Mouse (Mus musculus) MEL (cell line): ENCODE measurements around the gene Med24. TPM values are rescaled to one million over a fixed set of nuclear protein-coding genes. Genes with fewer than 3 reads are reported as not detected.

ENCODE experiments used
- DNase-seq: peaks from one replicate; pipeline ENCODE4 v3.0.0; 2011; ENCODE audit warnings: low read depth, low spot score
- H3K27ac ChIP-seq: 2 replicates; pipeline ENCODE4 v1.5.1; 2012; ENCODE audit warnings: low read depth, mild to moderate bottlenecking, control low read depth, low read length, moderate library complexity; ENCODE audit not compliant: control insufficient read depth
- H3K27me3 ChIP-seq, 2 experiments: fragments of 150-350 bp in 1 of 2; sonication (generic) in 1 of 2; 2 replicates each; pipeline ENCODE4 v1.6.1; 2012; ENCODE audit warnings: low read length in 2 of 2, mild to moderate bottlenecking in 2 of 2, improper control_type of control experiment in 1 of 2, moderate library complexity in 1 of 2; ENCODE audit not compliant: insufficient read depth in 2 of 2, control insufficient read depth in 1 of 2
- H3K36me3 ChIP-seq, 2 experiments: 2 replicates each; pipeline ENCODE4 v1.6.1; 2012 to 2014; ENCODE audit warnings: low read length in 2 of 2, improper control_type of control experiment in 1 of 2, inconsistent platforms in 1 of 2, mild to moderate bottlenecking in 1 of 2; ENCODE audit not compliant: insufficient read depth in 2 of 2, control insufficient read depth in 1 of 2
- H3K4me1 ChIP-seq, 2 experiments: fragments of 150-350 bp in 1 of 2; sonication (generic) in 1 of 2; 2 replicates each; pipeline ENCODE4 v1.6.1; 2012; ENCODE audit warnings: low read length in 2 of 2, improper control_type of control experiment in 1 of 2, mild to moderate bottlenecking in 1 of 2; ENCODE audit not compliant: insufficient read depth in 2 of 2, control insufficient read depth in 1 of 2
- H3K4me3 ChIP-seq, 2 experiments: fragments of 150-350 bp in 1 of 2; sonication (generic) in 1 of 2; 2 replicates each; pipeline ENCODE4 v1.5.1; 2012; ENCODE audit warnings: low read depth in 2 of 2, low read length in 2 of 2, mild to moderate bottlenecking in 2 of 2, moderate library complexity in 2 of 2, control low read depth in 1 of 2, improper control_type of control experiment in 1 of 2; ENCODE audit not compliant: control insufficient read depth in 1 of 2, insufficient read depth in 1 of 2
- H3K79me2 ChIP-seq: 2 replicates; pipeline ENCODE4 v1.6.1; 2012; ENCODE audit warnings: mild to moderate bottlenecking, low read length, moderate library complexity; ENCODE audit not compliant: control insufficient read depth, poor library complexity, insufficient read depth
- H3K9ac ChIP-seq: 2 replicates; pipeline ENCODE4 v1.6.1; 2012; ENCODE audit warnings: low read depth, mild to moderate bottlenecking, control low read depth, low read length, moderate library complexity; ENCODE audit not compliant: control insufficient read depth, poor library complexity, severe bottlenecking
- H3K9me3 ChIP-seq: fragments of 150-350 bp; sonication (generic); replicated peaks from 2 replicates; pipeline ENCODE4 v1.6.1; 2012; ENCODE audit warnings: mild to moderate bottlenecking, low read length, improper control_type of control experiment, moderate library complexity; ENCODE audit not compliant: insufficient read depth
- BHLHE40 ChIP-seq: IDR thresholded peaks from 2 replicates; pipeline ENCODE4 v1.6.1; 2012; ENCODE audit warnings: low read depth, mild to moderate bottlenecking, inconsistent platforms, low read length, improper control_type of control experiment, borderline replicate concordance
- CHD2 ChIP-seq: IDR thresholded peaks from 2 replicates; pipeline ENCODE4 v1.6.1; 2011; ENCODE audit warnings: low read length, improper control_type of control experiment
- CTCF ChIP-seq, 3 experiments: IDR thresholded peaks in 2 of 3; conservative IDR thresholded peaks in 1 of 3; 2 replicates each; pipeline ENCODE4 v1.5.1; 2011 to 2012; ENCODE audit warnings: low read length in 3 of 3, low read depth in 2 of 3, mild to moderate bottlenecking in 2 of 3, improper control_type of control experiment in 1 of 3, inconsistent platforms in 1 of 3, mixed read lengths in 1 of 3, moderate library complexity in 1 of 3; ENCODE audit not compliant: control insufficient read depth in 1 of 3, insufficient read depth in 1 of 3, poor library complexity in 1 of 3, severe bottlenecking in 1 of 3
- E2F4 ChIP-seq: IDR thresholded peaks from 2 replicates; pipeline ENCODE4 v1.6.1; 2011; ENCODE audit warnings: low read depth, low read length, improper control_type of control experiment, borderline replicate concordance
- ELF1 ChIP-seq: IDR thresholded peaks from 2 replicates; pipeline ENCODE4 v1.6.1; 2014; ENCODE audit warnings: low read depth, mild to moderate bottlenecking, inconsistent platforms, low read length, improper control_type of control experiment, moderate library complexity
- GABPA ChIP-seq: IDR thresholded peaks from 2 replicates; pipeline ENCODE4 v1.6.1; 2012; ENCODE audit warnings: low read depth, mild to moderate bottlenecking, inconsistent platforms, low read length, improper control_type of control experiment, moderate library complexity
- GATA1 ChIP-seq: IDR thresholded peaks from 2 replicates; pipeline ENCODE4 v1.6.1; 2011; ENCODE audit warnings: low read depth, low read length, improper control_type of control experiment
- KAT2A ChIP-seq: conservative IDR thresholded peaks from 2 replicates; pipeline ENCODE4 v1.6.1; 2012; ENCODE audit warnings: low read depth, low read length, improper control_type of control experiment, inconsistent platforms
- MAFK ChIP-seq: IDR thresholded peaks from 2 replicates; pipeline ENCODE4 v1.6.1; 2011; ENCODE audit warnings: low read depth, mild to moderate bottlenecking, low read length, improper control_type of control experiment, borderline replicate concordance
- MAZ ChIP-seq: IDR thresholded peaks from 2 replicates; pipeline ENCODE4 v1.6.1; 2012; ENCODE audit warnings: low read depth, mild to moderate bottlenecking, inconsistent platforms, low read length, improper control_type of control experiment
- MEF2A ChIP-seq: IDR thresholded peaks from 2 replicates; pipeline ENCODE4 v1.6.1; 2014; ENCODE audit warnings: low read depth, mild to moderate bottlenecking, inconsistent platforms, low read length, improper control_type of control experiment; ENCODE audit not compliant: poor library complexity, insufficient replicate concordance, severe bottlenecking; ENCODE audit errors: extremely low read depth
- MXI1 ChIP-seq: IDR thresholded peaks from 2 replicates; pipeline ENCODE4 v1.6.1; 2011; ENCODE audit warnings: mild to moderate bottlenecking, low read depth, low read length, improper control_type of control experiment
- POLR2A ChIP-seq, 2 experiments: IDR thresholded peaks; 2 replicates each; pipeline ENCODE4 v1.6.1; 2011 to 2012; ENCODE audit warnings: low read length in 2 of 2, mild to moderate bottlenecking in 2 of 2, control low read depth in 1 of 2, improper control_type of control experiment in 1 of 2, low read depth in 1 of 2, moderate library complexity in 1 of 2; ENCODE audit not compliant: control insufficient read depth in 1 of 2, insufficient read depth in 1 of 2, poor library complexity in 1 of 2
- POLR2AphosphoS2 ChIP-seq: IDR thresholded peaks from 2 replicates; pipeline ENCODE4 v1.6.1; 2011; ENCODE audit warnings: low read length, improper control_type of control experiment
- POLR2AphosphoS5 ChIP-seq: IDR thresholded peaks from 2 replicates; pipeline ENCODE4 v1.6.1; 2012; ENCODE audit warnings: low read depth, borderline replicate concordance, mild to moderate bottlenecking, inconsistent platforms, low read length, moderate library complexity, mixed read lengths
- SMC3 ChIP-seq: IDR thresholded peaks from 2 replicates; pipeline ENCODE4 v1.6.1; 2011; ENCODE audit warnings: low read depth, low read length, improper control_type of control experiment
- TAL1 ChIP-seq: IDR thresholded peaks from 2 replicates; pipeline ENCODE4 v1.6.1; 2012; ENCODE audit warnings: mild to moderate bottlenecking, inconsistent platforms, low read length, moderate library complexity, mixed read lengths
- TCF12 ChIP-seq: IDR thresholded peaks from 2 replicates; pipeline ENCODE4 v1.6.1; 2014; ENCODE audit warnings: low read depth, mild to moderate bottlenecking, inconsistent platforms, low read length, improper control_type of control experiment, moderate library complexity
- UBTF ChIP-seq: IDR thresholded peaks from 2 replicates; pipeline ENCODE4 v1.6.1; 2012; ENCODE audit warnings: low read depth, mild to moderate bottlenecking, inconsistent platforms, low read length, improper control_type of control experiment, moderate library complexity, borderline replicate concordance; ENCODE audit not compliant: insufficient read depth
- USF1 ChIP-seq: IDR thresholded peaks from 2 replicates; pipeline ENCODE4 v1.6.1; 2014; ENCODE audit warnings: low read depth, mild to moderate bottlenecking, inconsistent platforms, low read length, improper control_type of control experiment, moderate library complexity
- ZMIZ1 ChIP-seq: IDR thresholded peaks from 2 replicates; pipeline ENCODE4 v1.6.1; 2012; ENCODE audit warnings: low read depth, mild to moderate bottlenecking, inconsistent platforms, low read length, improper control_type of control experiment, moderate library complexity
- polyA plus RNA-seq, 2 experiments: library from polyadenylated mRNA; stranded (reverse) in 1 of 2; unstranded in 1 of 2; fragments of >175 nt in 1 of 2; fragments of >200 nt in 1 of 2; gene quantifications; 2 replicates each; pipeline versions ENCODE4 v1.2.1 to v1.2.4; 2012; ENCODE audit warnings: low replicate concordance in 2 of 2, low read depth in 1 of 2; ENCODE audit not compliant: insufficient read length in 2 of 2, insufficient read depth in 1 of 2, missing spikeins in 1 of 2
- total RNA-seq: library from RNA; depleted of rRNA; stranded (reverse); fragments of 300-350 nt; gene quantifications from 2 replicates; pipeline ENCODE4 v1.2.3, GENCODE M21; 2012

Med24 gene
- total and polyA plus RNA-seq, 3 experiments: 37.5 to 89.8 TPM; not detected in 1

GRCm38 (mm10) chr11:98693746-98694145 is 35.5 kb downstream of the Med24 start:
- H3K4me3 ChIP-seq: no peak overlapping the region
- no peaks in the 10 kb centered on the region for H3K79me2 ChIP-seq
- H3K27me3 ChIP-seq: no peaks in the 10 kb centered on the region
- H3K27ac ChIP-seq: no peak overlapping the region
- H3K4me1 ChIP-seq: no peaks in the 10 kb centered on the region
- no peaks in the 10 kb centered on the region for H3K9me3 ChIP-seq
- TF ChIP-seq MAFK (no peak), MAZ (no peak), ELF1 (no peak), POLR2A (IDR thresholded peaks at IDR 0.05; ENCODE audit: control insufficient read depth in 1 of 2, insufficient read depth in 1 of 2, low read depth in 1 of 2, low read length in 2 of 2, poor library complexity in 1 of 2) (no peak; a peak in 1 of 4 replicates), USF1 (no peak), KAT2A (no peak), ZMIZ1 (no peak), MEF2A (no peak), BHLHE40 (no peak), E2F4 (no peak), CHD2 (no peak), UBTF (no peak), TCF12 (no peak), POLR2AphosphoS5 (no peak), TAL1 (no peak), POLR2AphosphoS2 (no peak), SMC3 (no peak)
- peaks cover 0 to 26% of the 10 kb centered on the region in 2 experiments; a peak in 2 of 4 replicates for H3K36me3 ChIP-seq
- no peak overlapping the region for H3K9ac ChIP-seq
- DNase-seq: no peak

- no peaks in the 10 kb centered on the region for H3K27me3 ChIP-seq
- no peaks in the 10 kb centered on the region for H3K79me2 ChIP-seq
- H3K27ac ChIP-seq: no peak overlapping the region
- no peak overlapping the region for H3K4me3 ChIP-seq
- TF ChIP-seq GATA1: no peak
- no peak for TF ChIP-seq CTCF (IDR thresholded peaks at IDR 0.05 in 2 of 3, conservative IDR thresholded peaks at IDR 0.05 in 1 of 3; ENCODE audit: control insufficient read depth in 1 of 3, insufficient read depth in 1 of 3, low read depth in 2 of 3, low read length in 3 of 3, poor library complexity in 1 of 3, severe bottlenecking in 1 of 3)
- no peak for TF ChIP-seq SMC3
- no peak for TF ChIP-seq GABPA
- TF ChIP-seq MAFK: no peak
- no peak for TF ChIP-seq ELF1
- TF ChIP-seq POLR2A (IDR thresholded peaks at IDR 0.05; ENCODE audit: control insufficient read depth in 1 of 2, insufficient read depth in 1 of 2, low read depth in 1 of 2, low read length in 2 of 2, poor library complexity in 1 of 2): 0 out of 4 replicates have a peak, but pooled peaks of 1 of the 2 experiments have one; percentile 2
- TF ChIP-seq MXI1: no peak
- TF ChIP-seq, all 39 proteins: peak for 1
- DNase-seq: no peak
- Histone ChIP-seq H3K9ac (no peak overlapping the region), H3K9me3 (no peaks in the 10 kb centered on the region), H3K4me1 (no peaks in the 10 kb centered on the region), H3K36me3 (peaks cover 0 to 26% of the 10 kb centered on the region in 2 experiments; a peak in 2 of 4 replicates)
Measured at GRCm38 (mm10) chr11:98693201-98693600, 36.0 kb downstream of the Med24 start.
